Mouse (Mus musculus): ENCODE measurements at regions not wholly inside any gene's neighbourhood (a gene's known extent, or its start where the extent isn't known, plus 50 kb on each side); places are given as distances from the start of the nearest gene placed in this dataset.

- H3K27ac ChIP-seq (ENCODE audit: insufficient read depth, low read length), result peak overlapping the region; percentile 80
- TF ChIP-seq CTCF (IDR thresholded peaks at IDR 0.05; ENCODE audit: extremely low read depth, insufficient read depth, insufficient read length, insufficient replicate concordance) (no peak), POLR2A (IDR thresholded peaks at IDR 0.05; ENCODE audit: low read depth, low read length) (no peak)
- H3K36me3 ChIP-seq (ENCODE audit: control insufficient read depth, insufficient read depth, low read length), result no peaks in the 10 kb centered on the region
- no peaks in the 10 kb centered on the region for H3K27me3 ChIP-seq (ENCODE audit: control insufficient read depth, insufficient read depth, low read length)
- DNase-seq (ENCODE audit: low read depth in 1 of 2, low spot score in 2 of 2), result no peak
- 12% methylated on average over 5 of the region's 5 CpGs for WGBS
- H3K4me3 ChIP-seq (ENCODE audit: extremely low read depth, insufficient read depth, insufficient read length), result no peak overlapping the region
- H3K4me1 ChIP-seq (ENCODE audit: control insufficient read depth, insufficient read depth, insufficient read length), result peaks cover 6% of the 10 kb centered on the region
These were observed 391.1 kb upstream of the Mef2c start for GRCm38 (mm10) chr13:83112741-83113140.

DNA sequence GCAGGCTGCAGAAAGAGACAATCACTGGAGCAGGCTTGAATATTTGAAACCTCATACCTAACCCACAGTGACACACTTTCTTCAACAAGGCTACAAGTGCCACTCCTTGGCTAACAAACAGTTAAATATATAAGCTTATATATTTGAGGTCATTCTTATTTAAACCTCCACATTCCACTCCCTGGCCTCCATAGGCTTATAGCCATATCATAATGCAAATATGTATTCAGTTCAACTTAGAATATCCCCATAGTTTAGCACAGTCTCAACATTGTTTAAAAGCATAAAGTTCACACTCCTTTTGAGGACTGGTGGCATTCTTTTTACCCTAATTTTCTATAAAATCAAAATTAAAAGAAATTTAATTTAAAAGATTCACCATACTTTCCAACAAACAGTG, 390.0 kb upstream of the Mef2c start:
- peaks cover 6% of the 10 kb centered on the region for H3K4me1 ChIP-seq (ENCODE audit: control insufficient read depth, insufficient read depth, insufficient read length)
- H3K36me3 ChIP-seq (ENCODE audit: control insufficient read depth, insufficient read depth, low read length), result no peaks in the 10 kb centered on the region
- H3K4me3 ChIP-seq (ENCODE audit: extremely low read depth, insufficient read depth, insufficient read length), result no peak overlapping the region
- H3K27me3 ChIP-seq (ENCODE audit: control insufficient read depth, insufficient read depth, low read length), result no peaks in the 10 kb centered on the region
- H3K27ac ChIP-seq (ENCODE audit: insufficient read depth, low read length), result no peak overlapping the region
- no peak for TF ChIP-seq CTCF (IDR thresholded peaks at IDR 0.05; ENCODE audit: extremely low read depth, insufficient read depth, insufficient read length, insufficient replicate concordance)
- TF ChIP-seq POLR2A (IDR thresholded peaks at IDR 0.05; ENCODE audit: low read depth, low read length), result no peak
- no peak for DNase-seq (ENCODE audit: low read depth in 1 of 2, low spot score in 2 of 2)

GRCm38 (mm10) chr13:83114401-83114800, 389.4 kb upstream of the Mef2c start:
- TF ChIP-seq CTCF (IDR thresholded peaks at IDR 0.05; ENCODE audit: extremely low read depth, insufficient read depth, insufficient read length, insufficient replicate concordance) (no peak), POLR2A (IDR thresholded peaks at IDR 0.05; ENCODE audit: low read depth, low read length) (no peak)
- Histone ChIP-seq H3K36me3 (ENCODE audit: control insufficient read depth, insufficient read depth, low read length) (no peaks in the 10 kb centered on the region), H3K4me3 (ENCODE audit: extremely low read depth, insufficient read depth, insufficient read length) (no peak overlapping the region), H3K4me1 (ENCODE audit: control insufficient read depth, insufficient read depth, insufficient read length) (peaks cover 6% of the 10 kb centered on the region), H3K27ac (ENCODE audit: insufficient read depth, low read length) (no peak overlapping the region), H3K27me3 (ENCODE audit: control insufficient read depth, insufficient read depth, low read length) (no peaks in the 10 kb centered on the region)
- 87% methylated on average over 2 of the region's 2 CpGs for WGBS
- no peak for DNase-seq (ENCODE audit: low read depth in 1 of 2, low spot score in 2 of 2)

- Histone ChIP-seq H3K27ac (ENCODE audit: insufficient read depth, low read length) (no peak overlapping the region), H3K4me1 (ENCODE audit: control insufficient read depth, insufficient read depth, insufficient read length) (peaks cover 6% of the 10 kb centered on the region), H3K36me3 (ENCODE audit: control insufficient read depth, insufficient read depth, low read length) (no peaks in the 10 kb centered on the region), H3K27me3 (ENCODE audit: control insufficient read depth, insufficient read depth, low read length) (no peaks in the 10 kb centered on the region), H3K4me3 (ENCODE audit: extremely low read depth, insufficient read depth, insufficient read length) (no peak overlapping the region)
- TF ChIP-seq CTCF (IDR thresholded peaks at IDR 0.05; ENCODE audit: extremely low read depth, insufficient read depth, insufficient read length, insufficient replicate concordance) (no peak), POLR2A (IDR thresholded peaks at IDR 0.05; ENCODE audit: low read depth, low read length) (no peak)
- 56% methylated on average over 2 of the region's 2 CpGs for WGBS
- DNase-seq (ENCODE audit: low read depth in 1 of 2, low spot score in 2 of 2), result no peak
These were observed 388.1 kb upstream of the Mef2c start for GRCm38 (mm10) chr13:83115691-83116090.

DNA sequence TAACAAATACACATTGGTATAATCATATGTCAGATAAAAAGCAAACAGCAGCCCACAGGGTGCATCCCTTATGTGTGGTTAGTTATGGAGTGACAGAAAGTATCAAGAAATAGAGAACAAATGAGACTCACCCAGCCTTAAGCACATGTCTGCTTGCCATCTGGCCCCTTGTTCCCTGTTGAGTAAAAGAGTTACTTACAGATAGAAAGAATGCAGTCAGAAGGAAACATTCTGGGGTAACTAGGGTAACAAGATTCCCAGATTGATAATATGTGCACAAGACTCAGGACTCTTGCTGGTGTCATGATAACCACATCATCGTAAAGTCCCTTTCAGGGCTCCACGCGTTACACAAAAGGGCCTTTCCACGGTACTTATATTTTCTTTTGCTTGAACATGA, 383.5 kb upstream of the Mef2c start:
- no peak for TF ChIP-seq CTCF (IDR thresholded peaks at IDR 0.05; ENCODE audit: extremely low read depth, insufficient read depth, insufficient read length, insufficient replicate concordance)
- H3K27me3 ChIP-seq (ENCODE audit: control insufficient read depth, insufficient read depth, low read length), result no peaks in the 10 kb centered on the region
- no peak overlapping the region for H3K27ac ChIP-seq (ENCODE audit: insufficient read depth, low read length)
- no peak overlapping the region for H3K4me3 ChIP-seq (ENCODE audit: extremely low read depth, insufficient read depth, insufficient read length)
- no peaks in the 10 kb centered on the region for H3K36me3 ChIP-seq (ENCODE audit: control insufficient read depth, insufficient read depth, low read length)
- H3K4me1 ChIP-seq (ENCODE audit: control insufficient read depth, insufficient read depth, insufficient read length), result no peaks in the 10 kb centered on the region
- 84% methylated on average over 4 of the region's 4 CpGs for WGBS
- DNase-seq (ENCODE audit: low read depth in 1 of 2, low spot score in 2 of 2), result no peak

DNA sequence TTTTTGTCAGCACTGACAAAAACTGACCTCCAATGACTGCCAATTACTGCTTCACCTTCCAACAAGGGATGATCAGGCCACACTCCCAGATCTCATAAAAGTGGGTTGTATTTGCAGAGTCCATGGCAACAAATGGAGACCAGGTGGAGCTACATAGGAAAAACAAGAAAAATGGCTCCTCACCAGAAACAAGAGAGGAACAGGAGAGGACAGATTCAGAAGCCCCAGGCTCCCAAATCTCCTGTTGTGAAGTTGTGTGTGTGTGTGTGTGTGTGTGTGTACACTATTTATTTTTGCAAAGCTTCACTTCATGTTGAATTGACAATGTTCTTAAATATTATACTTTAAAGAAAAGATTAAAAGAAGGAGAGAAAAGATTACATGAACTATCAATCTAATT, 380.2 kb upstream of the Mef2c start:
- Histone ChIP-seq H3K27ac (ENCODE audit: insufficient read depth, low read length) (no peak overlapping the region), H3K4me3 (ENCODE audit: extremely low read depth, insufficient read depth, insufficient read length) (no peak overlapping the region), H3K27me3 (ENCODE audit: control insufficient read depth, insufficient read depth, low read length) (no peaks in the 10 kb centered on the region), H3K4me1 (ENCODE audit: control insufficient read depth, insufficient read depth, insufficient read length) (no peaks in the 10 kb centered on the region), H3K36me3 (ENCODE audit: control insufficient read depth, insufficient read depth, low read length) (no peaks in the 10 kb centered on the region)
- DNase-seq (ENCODE audit: low read depth in 1 of 2, low spot score in 2 of 2), result no peak
- no peak for TF ChIP-seq POLR2A (IDR thresholded peaks at IDR 0.05; ENCODE audit: low read depth, low read length)
- TF ChIP-seq CTCF (IDR thresholded peaks at IDR 0.05; ENCODE audit: extremely low read depth, insufficient read depth, insufficient read length, insufficient replicate concordance), result no peak

- no peaks in the 10 kb centered on the region for H3K36me3 ChIP-seq (ENCODE audit: control insufficient read depth, insufficient read depth, low read length)
- H3K27ac ChIP-seq (ENCODE audit: insufficient read depth, low read length), result no peak overlapping the region
- TF ChIP-seq POLR2A (IDR thresholded peaks at IDR 0.05; ENCODE audit: low read depth, low read length) (no peak), CTCF (IDR thresholded peaks at IDR 0.05; ENCODE audit: extremely low read depth, insufficient read depth, insufficient read length, insufficient replicate concordance) (no peak)
- 91% methylated on average over 2 of the region's 2 CpGs for WGBS
- H3K27me3 ChIP-seq (ENCODE audit: control insufficient read depth, insufficient read depth, low read length), result no peaks in the 10 kb centered on the region
- H3K4me3 ChIP-seq (ENCODE audit: extremely low read depth, insufficient read depth, insufficient read length), result no peak overlapping the region
- no peaks in the 10 kb centered on the region for H3K4me1 ChIP-seq (ENCODE audit: control insufficient read depth, insufficient read depth, insufficient read length)
- no peak for DNase-seq (ENCODE audit: low read depth in 1 of 2, low spot score in 2 of 2)
These were observed 379.2 kb upstream of the Mef2c start for GRCm38 (mm10) chr13:83124651-83125050.

All from spleen, adult 2 months (tissue).